Mouse (Mus musculus) midbrain, embryonic 13.5 days (tissue): Measurements from ENCODE around the gene Arfip1. TPM values are rescaled to one million over a fixed set of nuclear protein-coding genes. Genes with fewer than 3 reads are reported as not detected.
"Not testable (repeated sequence)": the region's sequence is repeated elsewhere in the genome, so short reads cannot be mapped to it uniquely, and the experiment has no call there.

Source experiments
- ATAC-seq: fragments of 200-750 bp; cut with Nextera tagmentation; 2 replicates; pipeline ENCODE4 v1.8.0; 2017; ENCODE audit warnings: mild to moderate bottlenecking, moderate TSS enrichment, moderate library complexity
- H3K27ac ChIP-seq: fragments of 300-500 bp; sonication (generic); 2 replicates; pipeline ENCODE4 v1.5.1; 2015; ENCODE audit warnings: inconsistent platforms, mild to moderate bottlenecking, moderate library complexity
- H3K27me3 ChIP-seq: fragments of 300-500 bp; sonication (generic); 2 replicates; pipeline ENCODE4 v1.6.1; 2015; ENCODE audit warnings: mild to moderate bottlenecking, inconsistent platforms
- H3K36me3 ChIP-seq: fragments of 300-500 bp; sonication (generic); 2 replicates; pipeline ENCODE4 v1.6.1; 2015; ENCODE audit warnings: mild to moderate bottlenecking, inconsistent platforms
- H3K4me1 ChIP-seq: fragments of 300-500 bp; sonication (generic); replicated peaks from 2 replicates; pipeline ENCODE4 v1.6.1; 2015; ENCODE audit warnings: inconsistent platforms
- H3K4me2 ChIP-seq: fragments of 300-500 bp; sonication (generic); replicated peaks from 2 replicates; pipeline ENCODE4 v1.6.1; 2015; ENCODE audit warnings: moderate library complexity, mild to moderate bottlenecking, inconsistent platforms
- H3K4me3 ChIP-seq: fragments of 300-500 bp; sonication (generic); replicated peaks from 2 replicates; pipeline ENCODE4 v1.5.1; 2015; ENCODE audit warnings: mild to moderate bottlenecking, inconsistent platforms
- H3K9ac ChIP-seq: fragments of 300-500 bp; sonication (generic); replicated peaks from 2 replicates; pipeline ENCODE4 v1.6.1; 2015; ENCODE audit warnings: mild to moderate bottlenecking, inconsistent platforms
- H3K9me3 ChIP-seq: fragments of 300-500 bp; sonication (generic); 2 replicates; pipeline ENCODE4 v1.6.1; 2016; ENCODE audit warnings: mild to moderate bottlenecking, inconsistent platforms
- WGBS: fragments of 180-500 bp; shearing (Covaris S2); methylation state at CpG from one replicate; pipeline ENCODE4 v1.1.7; 2015; 5-methylcytosine and 5-hydroxymethylcytosine counted together
- polyA plus RNA-seq: library from polyadenylated mRNA; unstranded; fragments of >200 nt; fragmentation: Nextera tagmentation; extraction: Ambion mirVana; gene quantifications from 2 replicates; pipeline ENCODE4 v1.2.1, GENCODE M21; 2015

The Arfip1 gene
- polyA plus RNA-seq, 1 experiment from 2014 or later: 23.4 TPM

- Histone ChIP-seq H3K4me2 (no peak overlapping the region), H3K27me3 (no peaks in the 10 kb centered on the region), H3K36me3 (no peaks in the 10 kb centered on the region), H3K4me3 (no peak overlapping the region), H3K9me3 (no peaks in the 10 kb centered on the region), H3K9ac (no peak overlapping the region), H3K27ac (no peak overlapping the region), H3K4me1 (no peaks in the 10 kb centered on the region)
- no peak for ATAC-seq
- WGBS: 94% methylated on average over 6 of the region's 6 CpGs
Observed at GRCm38 (mm10) chr3:84568540-84568939, 13.9 kb downstream of the Arfip1 start.

DNA sequence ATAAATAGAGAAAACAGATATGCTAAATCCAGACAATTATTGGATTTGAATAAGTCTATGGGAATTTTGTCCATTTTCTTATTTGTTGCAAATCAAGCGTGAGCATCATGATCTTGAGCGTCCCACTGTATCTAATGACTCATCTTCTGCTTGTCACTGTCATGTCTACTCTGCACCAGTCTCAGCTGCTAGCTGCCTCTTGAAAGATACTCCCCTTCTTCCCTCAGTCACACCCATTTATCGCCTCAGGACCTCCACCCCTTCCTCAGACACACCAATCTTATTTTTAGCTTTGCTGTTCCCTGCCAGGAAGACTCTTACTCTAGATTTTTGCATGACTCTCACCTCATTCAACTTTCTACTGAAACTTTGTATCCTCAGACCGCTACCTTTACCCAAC lies 19.0 kb downstream of the Arfip1 start:
- Histone ChIP-seq H3K27ac (no peak overlapping the region), H3K27me3 (no peaks in the 10 kb centered on the region), H3K36me3 (no peaks in the 10 kb centered on the region), H3K4me1 (no peaks in the 10 kb centered on the region), H3K9ac (no peak overlapping the region), H3K4me3 (no peak overlapping the region), H3K9me3 (no peaks in the 10 kb centered on the region), H3K4me2 (no peak overlapping the region)
- ATAC-seq: no peak
- WGBS: 95% methylated on average over 4 of the region's 4 CpGs

DNA sequence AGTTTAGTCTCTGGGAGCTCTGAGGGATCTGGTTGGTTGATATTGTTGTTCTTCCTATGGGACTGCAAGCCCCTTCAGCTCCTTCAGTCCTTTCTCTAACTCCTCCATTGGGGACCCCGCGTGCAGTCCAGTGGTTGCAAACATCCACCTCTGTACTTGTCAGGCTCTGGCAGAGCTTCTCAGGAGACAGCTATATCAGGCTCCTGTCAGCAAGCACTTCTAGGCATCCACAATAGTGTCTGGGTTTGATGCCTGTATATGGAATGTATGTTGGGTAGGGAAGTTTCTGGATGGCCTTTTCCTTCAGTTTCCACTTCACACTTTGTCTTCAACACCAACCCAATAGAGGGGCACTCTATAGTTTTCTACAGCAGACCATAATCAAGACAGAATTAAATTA lies 19.5 kb downstream of the Arfip1 start:
- ATAC-seq, H3K9ac ChIP-seq, H3K36me3 ChIP-seq, H3K4me3 ChIP-seq, H3K4me1 ChIP-seq, H3K9me3 ChIP-seq, H3K4me2 ChIP-seq, H3K27me3 ChIP-seq, H3K27ac ChIP-seq: not testable (repeated sequence)
- 92% methylated on average over 2 of the region's 2 CpGs for WGBS

GRCm38 (mm10) chr3:84558301-84558700 lies 24.1 kb downstream of the Arfip1 start:
- Histone ChIP-seq H3K9me3 (no peaks in the 10 kb centered on the region), H3K36me3 (no peaks in the 10 kb centered on the region), H3K4me3 (no peak overlapping the region), H3K4me2 (no peak overlapping the region), H3K9ac (no peak overlapping the region), H3K27ac (no peak overlapping the region), H3K4me1 (no peaks in the 10 kb centered on the region), H3K27me3 (no peaks in the 10 kb centered on the region)
- no peak for ATAC-seq
- WGBS: 94% methylated on average over 3 of the region's 3 CpGs

DNA sequence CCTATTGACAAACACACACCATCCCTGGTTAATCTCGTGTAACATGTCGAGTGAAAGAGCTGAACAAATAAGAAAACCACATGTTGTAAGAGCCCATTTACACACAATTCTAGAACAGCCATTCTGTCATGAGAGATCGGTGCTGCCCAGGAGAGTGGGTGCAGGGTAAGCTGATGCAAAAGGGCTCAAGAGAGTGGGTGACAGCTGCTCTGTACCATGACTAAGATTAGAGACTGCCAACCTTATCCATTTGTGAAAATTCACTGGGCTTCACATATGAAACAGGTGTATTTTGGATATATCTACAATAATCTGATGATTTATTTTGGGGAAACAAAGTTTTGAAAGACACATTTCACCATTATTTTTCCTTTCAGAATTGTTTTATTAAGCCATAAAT lies 26.6 kb downstream of the Arfip1 start:
- Histone ChIP-seq H3K27ac (no peak overlapping the region), H3K4me1 (no peaks in the 10 kb centered on the region), H3K4me3 (no peak overlapping the region), H3K9me3 (no peaks in the 10 kb centered on the region), H3K4me2 (no peak overlapping the region), H3K27me3 (no peaks in the 10 kb centered on the region), H3K9ac (no peak overlapping the region), H3K36me3 (no peaks in the 10 kb centered on the region)
- WGBS: 90% methylated on average over 3 of the region's 3 CpGs
- ATAC-seq: no peak

- Histone ChIP-seq H3K27ac (no peak overlapping the region), H3K4me1 (no peaks in the 10 kb centered on the region), H3K36me3 (no peaks in the 10 kb centered on the region), H3K9me3 (no peaks in the 10 kb centered on the region), H3K4me3 (no peak overlapping the region), H3K4me2 (no peak overlapping the region), H3K27me3 (no peaks in the 10 kb centered on the region), H3K9ac (no peak overlapping the region)
- 83% methylated on average over 8 of the region's 8 CpGs for WGBS
- ATAC-seq: no peak
Observed at GRCm38 (mm10) chr3:84547177-84547576, 35.2 kb downstream of the Arfip1 start.

DNA sequence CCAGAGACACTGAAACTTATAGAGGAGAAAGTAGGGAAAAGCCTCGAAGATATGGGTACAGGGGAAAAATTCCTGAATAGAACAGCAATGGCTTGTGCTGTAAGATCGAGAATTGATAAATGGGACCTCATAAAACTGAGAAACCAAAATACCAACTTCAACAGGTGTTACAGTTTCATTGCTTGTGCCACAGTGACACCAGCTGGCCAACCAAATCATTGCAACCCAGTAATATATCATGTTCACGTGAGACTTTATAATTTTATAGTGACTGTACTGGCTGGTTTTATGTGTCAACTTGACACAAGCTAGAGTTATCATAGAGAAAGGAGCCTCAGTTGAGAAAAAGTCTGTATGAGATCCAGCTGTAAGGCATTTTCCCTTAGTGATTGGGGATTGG lies 40.0 kb downstream of the Arfip1 start:
- H3K9ac ChIP-seq, H3K36me3 ChIP-seq, H3K4me1 ChIP-seq, H3K27me3 ChIP-seq, H3K27ac ChIP-seq, ATAC-seq, H3K4me3 ChIP-seq, H3K4me2 ChIP-seq, H3K9me3 ChIP-seq: not testable (repeated sequence)
- WGBS: 29% methylated on average over 3 of the region's 3 CpGs

DNA sequence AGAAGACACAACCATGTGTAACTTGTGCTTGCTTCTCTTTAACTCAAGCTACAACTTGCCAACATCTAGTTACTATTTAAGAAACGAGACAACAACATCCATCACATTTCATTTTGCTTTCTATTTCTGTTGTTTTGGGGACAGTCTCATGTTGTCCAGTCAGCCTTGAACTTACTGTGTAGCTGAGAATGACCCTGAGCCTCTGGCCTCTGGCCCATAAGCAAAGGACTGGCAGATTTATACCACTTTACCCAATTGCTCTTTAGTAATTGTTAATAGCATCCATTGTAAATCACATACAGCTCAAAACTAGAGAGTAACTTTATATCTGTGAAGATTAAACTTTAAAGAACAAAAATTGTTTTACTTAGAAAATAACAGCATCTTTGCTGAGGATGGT lies 40.5 kb downstream of the Arfip1 start:
- Histone ChIP-seq H3K4me2 (no peak overlapping the region), H3K27ac (no peak overlapping the region), H3K4me1 (no peaks in the 10 kb centered on the region), H3K9ac (no peak overlapping the region), H3K36me3 (no peaks in the 10 kb centered on the region), H3K27me3 (no peaks in the 10 kb centered on the region), H3K4me3 (no peak overlapping the region), H3K9me3 (no peaks in the 10 kb centered on the region)
- 93% methylated on average over 1 of the region's 1 CpGs for WGBS
- no peak for ATAC-seq

- no peak overlapping the region for H3K4me2 ChIP-seq
- ATAC-seq: no peak
- H3K36me3 ChIP-seq: no peaks in the 10 kb centered on the region
- H3K4me1 ChIP-seq: no peaks in the 10 kb centered on the region
- no peak overlapping the region for H3K4me3 ChIP-seq
- H3K9ac ChIP-seq: no peak overlapping the region
- no peak overlapping the region for H3K27ac ChIP-seq
- H3K27me3 ChIP-seq: no peaks in the 10 kb centered on the region
- H3K9me3 ChIP-seq: no peaks in the 10 kb centered on the region
Observed at GRCm38 (mm10) chr3:84540640-84541039, 41.8 kb downstream of the Arfip1 start.

DNA sequence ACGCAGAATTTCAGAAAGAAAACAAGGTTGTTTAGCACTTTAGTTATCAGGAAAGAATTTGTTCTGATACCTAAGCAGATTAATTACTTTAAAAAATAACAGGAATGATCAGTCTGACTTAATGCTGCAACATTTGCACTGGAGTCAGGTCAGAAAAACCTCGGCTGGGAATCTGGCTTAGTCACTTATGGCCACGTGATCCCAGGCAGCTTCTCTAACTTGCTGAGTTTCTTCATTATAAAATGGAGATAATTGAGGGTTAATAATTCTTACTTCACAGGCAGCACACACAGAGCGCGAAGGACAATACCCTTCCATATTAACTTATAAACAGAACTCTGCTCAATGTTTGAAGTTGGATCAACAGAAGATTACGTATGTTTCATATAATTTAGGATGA lies 45.4 kb downstream of the Arfip1 start:
- 82% methylated on average over 6 of the region's 6 CpGs for WGBS
- ATAC-seq: no peak
- Histone ChIP-seq H3K4me1 (no peaks in the 10 kb centered on the region), H3K9ac (no peak overlapping the region), H3K4me2 (no peak overlapping the region), H3K27ac (no peak overlapping the region), H3K9me3 (no peaks in the 10 kb centered on the region), H3K27me3 (no peaks in the 10 kb centered on the region), H3K4me3 (no peak overlapping the region), H3K36me3 (no peaks in the 10 kb centered on the region; the same call in 1 of the 2 replicates)

DNA sequence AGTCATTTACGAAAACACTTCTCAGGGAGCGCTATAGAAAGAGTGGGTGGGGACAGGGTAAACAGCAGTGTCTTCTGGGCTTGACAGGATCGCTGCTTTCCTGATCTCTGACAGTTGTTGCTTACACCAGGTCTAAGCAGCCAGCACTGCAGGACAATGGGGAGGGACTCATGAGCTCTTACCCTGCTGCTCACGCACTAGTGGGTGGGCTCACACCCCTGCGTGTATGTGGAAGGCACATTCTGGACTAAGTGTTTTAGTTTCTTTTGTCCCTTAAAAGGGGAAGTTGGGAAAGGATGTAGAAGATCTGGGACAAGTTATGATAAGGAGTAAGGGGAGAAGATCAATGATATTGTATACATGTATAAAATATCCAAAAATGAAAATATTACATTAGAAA lies 49.2 kb downstream of the Arfip1 start:
- Histone ChIP-seq H3K9me3 (no peaks in the 10 kb centered on the region), H3K4me3 (no peak overlapping the region), H3K4me2 (no peak overlapping the region), H3K27me3 (no peaks in the 10 kb centered on the region), H3K27ac (no peak overlapping the region), H3K36me3 (no peaks in the 10 kb centered on the region; the same call in 1 of the 2 replicates), H3K4me1 (no peaks in the 10 kb centered on the region), H3K9ac (no peak overlapping the region)
- ATAC-seq: no peak
- WGBS: 66% methylated on average over 5 of the region's 5 CpGs

GRCm38 (mm10) chr3:84529021-84529420 lies 53.4 kb downstream of the Arfip1 start:
- 82% methylated on average over 2 of the region's 2 CpGs for WGBS
- Histone ChIP-seq H3K4me1 (no peaks in the 10 kb centered on the region), H3K27ac (no peak overlapping the region)

DNA sequence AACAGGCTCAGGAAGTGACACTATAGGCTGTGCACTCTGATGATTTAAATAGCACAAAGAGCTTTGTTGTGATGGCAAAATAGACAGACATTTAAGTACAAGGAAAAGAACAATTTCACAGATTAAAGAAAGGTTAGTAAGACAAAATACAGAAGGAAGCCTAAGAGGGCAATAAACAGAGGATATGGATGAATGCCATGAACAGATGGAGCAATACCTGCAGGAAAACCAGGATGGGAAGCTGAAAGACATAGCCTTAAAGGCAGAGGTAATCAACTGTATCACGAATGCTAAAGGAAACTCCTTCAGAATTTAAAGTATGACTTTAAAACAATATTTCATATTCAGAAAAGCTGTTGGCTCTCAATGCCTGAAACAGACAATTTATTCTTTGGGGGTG lies 57.5 kb downstream of the Arfip1 start:
- no peaks in the 10 kb centered on the region for H3K9me3 ChIP-seq
- H3K4me1 ChIP-seq: no peaks in the 10 kb centered on the region
- no peak overlapping the region for H3K9ac ChIP-seq
- no peak overlapping the region for H3K4me2 ChIP-seq
- ATAC-seq: no peak
- H3K36me3 ChIP-seq: peaks cover 9% of the 10 kb centered on the region; the same call in 1 of the 2 replicates
- no peak overlapping the region for H3K27ac ChIP-seq
- 93% methylated on average over 1 of the region's 1 CpGs for WGBS
- no peak overlapping the region for H3K4me3 ChIP-seq
- no peaks in the 10 kb centered on the region for H3K27me3 ChIP-seq

More at GRCm38 (mm10) chr3:84529021-84529420, 53.4 kb downstream of the Arfip1 start:
- H3K9ac ChIP-seq: no peak overlapping the region
- no peaks in the 10 kb centered on the region for H3K27me3 ChIP-seq
- peaks cover 9% of the 10 kb centered on the region for H3K36me3 ChIP-seq
- no peak overlapping the region for H3K4me3 ChIP-seq
- H3K9me3 ChIP-seq: no peaks in the 10 kb centered on the region
- no peak for ATAC-seq
- H3K4me2 ChIP-seq: no peak overlapping the region
